Mouse (Mus musculus): Measurements from ENCODE around the gene Ssbp3. TPM values are rescaled to one million over a fixed set of nuclear protein-coding genes. Genes with fewer than 3 reads are reported as not detected.

Ssbp3 gene
- total RNA-seq, 2 experiments from 2014 or later: 89.5 to 106 TPM

DNA sequence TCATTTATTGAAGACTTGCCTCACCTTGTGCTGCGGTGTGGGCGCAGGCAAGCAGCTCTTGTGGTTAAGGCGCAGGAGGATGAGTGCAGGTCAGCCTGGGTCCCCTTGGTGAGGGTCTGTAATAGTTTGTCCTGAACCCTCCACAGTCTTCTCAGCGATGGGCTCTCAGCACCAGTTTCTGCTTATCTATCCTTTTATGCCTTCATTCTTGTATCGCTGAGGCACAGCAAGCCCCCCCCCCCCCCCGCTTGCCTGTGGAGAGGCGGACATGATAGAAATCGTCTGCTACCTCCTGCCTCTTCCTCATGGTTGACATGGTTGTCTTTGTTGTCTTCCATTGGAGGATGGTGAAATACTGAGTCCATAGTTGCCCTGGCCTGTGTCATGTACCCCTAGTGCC lies 96.9 kb downstream of the Ssbp3 start:
- DNase-seq (ENCODE audit: low spot score in 2 of 2): no peak

DNA sequence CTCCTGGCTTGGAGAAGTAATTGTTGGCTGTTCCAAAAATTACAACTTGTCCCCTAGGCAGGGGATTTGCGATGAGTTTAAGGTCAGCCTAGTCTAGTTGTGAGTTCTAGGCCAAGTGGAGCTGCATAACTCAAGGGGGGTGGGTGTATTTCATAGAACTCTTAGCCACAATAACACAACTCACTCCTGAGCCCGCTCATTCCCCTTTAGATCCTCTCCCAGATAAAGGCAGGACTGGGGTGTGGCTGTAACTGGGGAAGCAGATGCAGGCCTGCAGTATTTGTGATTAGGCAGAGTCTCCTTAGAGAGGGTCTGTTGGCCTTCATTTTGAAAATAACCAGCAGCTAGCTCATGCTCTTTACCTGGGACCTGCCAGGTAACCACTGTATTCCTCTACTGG lies 97.7 kb downstream of the Ssbp3 start:
- no peak for DNase-seq (ENCODE audit: low spot score in 2 of 2)

- no peak for DNase-seq (ENCODE audit: low spot score in 2 of 2)
These were observed 99.0 kb downstream of the Ssbp3 start for GRCm38 (mm10) chr4:107009548-107009947.

- DNase-seq (ENCODE audit: low spot score in 2 of 2): no peak
These were observed 101.0 kb downstream of the Ssbp3 start for GRCm38 (mm10) chr4:107011325-107012004.

DNA sequence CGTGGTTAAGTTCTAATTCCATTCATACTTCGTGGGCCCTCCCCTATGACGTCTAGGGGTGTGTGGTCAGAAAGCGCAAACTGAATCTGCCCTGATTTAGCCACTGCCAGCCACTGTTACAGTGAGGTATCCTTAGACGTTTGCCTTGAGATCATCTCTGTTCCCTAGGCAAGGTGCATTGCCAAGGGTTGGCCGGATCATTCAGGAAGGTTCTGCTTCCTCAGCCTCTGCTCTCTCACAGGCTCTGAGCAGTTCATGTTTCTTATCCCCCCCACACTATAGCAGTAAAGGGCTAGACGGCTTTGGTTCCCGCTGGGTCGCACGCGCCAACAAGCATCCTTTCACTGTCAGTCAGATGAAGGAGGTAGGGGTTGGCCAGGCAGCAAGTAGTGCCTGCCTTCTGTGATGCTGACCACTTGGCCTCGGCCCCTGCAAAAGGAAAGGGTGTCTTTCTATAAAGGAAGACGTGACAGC lies 101.5 kb downstream of the Ssbp3 start:
- no peak for DNase-seq (ENCODE audit: low spot score in 2 of 2)

- no peak for DNase-seq (ENCODE audit: low spot score in 2 of 2)
These were observed 102.1 kb downstream of the Ssbp3 start for GRCm38 (mm10) chr4:107012574-107012973.

DNA sequence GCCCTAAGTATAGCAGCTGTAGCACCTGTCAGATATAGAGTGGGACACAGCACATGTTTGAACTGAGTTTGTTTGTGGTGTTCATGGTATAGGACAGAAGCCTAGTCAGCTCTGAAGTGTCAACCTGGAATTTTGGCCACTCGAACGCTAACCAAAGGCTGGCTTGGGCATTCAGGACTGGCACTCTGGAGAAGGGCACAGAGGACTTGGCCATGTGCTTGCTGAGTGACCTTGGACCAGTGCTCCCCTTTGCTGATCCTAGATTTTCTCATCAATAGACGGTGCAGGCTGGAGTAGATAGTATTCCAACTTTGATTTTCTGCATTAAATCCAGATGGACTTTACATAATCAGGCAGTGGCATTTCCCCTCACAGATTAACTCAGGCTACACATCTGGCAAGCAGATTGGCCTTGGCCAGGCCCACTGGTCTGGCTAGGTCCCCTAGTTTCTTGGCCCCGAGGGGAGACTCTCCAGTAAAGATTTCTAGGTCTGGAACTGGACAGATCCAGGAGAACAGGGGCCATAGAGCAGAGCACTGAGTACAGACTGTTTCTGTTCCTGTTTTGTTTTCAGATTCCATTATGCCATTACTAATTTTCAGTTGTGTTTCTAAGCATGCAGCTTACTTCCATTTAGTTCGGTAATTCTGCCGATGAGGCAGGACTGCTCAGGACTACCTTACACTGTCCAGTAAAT lies 102.8 kb downstream of the Ssbp3 start:
- no peak for DNase-seq (ENCODE audit: low spot score in 2 of 2)

GRCm38 (mm10) chr4:107013817-107014260 lies 103.3 kb downstream of the Ssbp3 start:
- DNase-seq (ENCODE audit: low spot score in 2 of 2): no peak

- DNase-seq (ENCODE audit: low spot score in 2 of 2): no peak
These were observed 105.5 kb downstream of the Ssbp3 start for GRCm38 (mm10) chr4:107015971-107016511.

- no peak for DNase-seq (ENCODE audit: low spot score in 2 of 2)
These were observed 106.8 kb downstream of the Ssbp3 start for GRCm38 (mm10) chr4:107017257-107017656.

DNA sequence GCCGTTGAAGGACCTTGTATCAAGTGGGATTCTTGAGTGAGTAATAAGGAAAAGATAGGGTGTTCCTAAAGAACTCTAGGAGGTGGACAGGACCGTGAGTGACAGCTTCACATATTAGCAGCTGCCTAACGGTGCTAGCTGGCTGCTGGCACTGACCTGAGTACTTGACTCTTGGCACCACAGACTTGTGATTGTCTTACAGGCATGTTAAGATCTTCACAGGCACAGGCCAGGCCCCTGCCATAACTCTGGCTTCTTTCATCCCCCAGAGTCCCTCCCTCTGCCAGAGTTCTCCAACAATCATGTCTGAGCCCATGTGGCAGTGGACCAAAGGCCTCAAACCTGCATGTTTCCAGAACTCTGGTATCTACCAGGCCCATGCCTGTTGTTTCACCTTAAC lies 108.0 kb downstream of the Ssbp3 start:
- no peak for DNase-seq (ENCODE audit: low spot score in 2 of 2)

DNA sequence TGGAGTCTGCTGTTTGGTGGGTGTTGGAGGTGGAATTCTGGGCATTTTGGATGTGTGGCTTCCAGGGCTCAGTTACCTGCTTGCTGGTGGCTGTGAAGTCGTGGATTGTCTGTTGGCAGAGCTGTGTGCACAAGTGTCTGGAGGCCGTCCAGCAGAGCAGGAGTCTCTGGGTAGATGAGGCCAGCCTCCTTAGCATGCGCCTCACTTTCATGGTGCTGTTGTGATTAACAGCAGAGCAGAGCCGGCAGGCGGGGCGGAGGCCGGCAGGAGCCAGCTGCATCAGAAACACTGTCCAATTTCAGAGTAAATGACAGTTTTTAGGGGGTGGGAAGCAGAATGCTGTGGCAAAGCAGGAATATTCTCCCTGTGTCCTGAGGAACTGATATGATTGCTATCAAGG lies 108.5 kb downstream of the Ssbp3 start:
- peak; percentile 53 to 56 for DNase-seq (ENCODE audit: low spot score in 2 of 2)

- no peak for DNase-seq (ENCODE audit: low spot score in 2 of 2)
These were observed 109.9 kb downstream of the Ssbp3 start for GRCm38 (mm10) chr4:107020287-107021000.

GRCm38 (mm10) chr4:107021464-107021863 lies 111.0 kb downstream of the Ssbp3 start:
- DNase-seq (ENCODE audit: low spot score in 2 of 2): no peak

DNA sequence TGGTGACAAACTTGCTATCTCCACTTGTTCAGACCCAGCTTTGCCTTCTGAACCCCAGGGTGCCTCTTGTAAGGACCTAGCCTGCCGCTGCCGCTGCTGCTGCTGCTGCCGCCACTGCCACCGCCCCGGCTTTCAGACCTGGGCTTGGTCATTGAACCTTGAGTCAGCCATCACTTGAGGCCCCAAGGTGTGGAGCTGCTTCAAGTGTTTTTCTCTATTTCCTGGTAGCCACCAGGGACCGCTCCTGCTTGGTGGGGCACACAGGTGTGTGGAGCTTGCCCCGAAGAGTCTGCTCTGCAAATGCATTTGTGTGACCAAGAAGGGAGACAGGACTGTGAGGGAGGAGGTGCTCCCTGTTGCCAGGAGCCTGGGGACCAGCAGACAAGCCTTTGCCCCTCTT lies 114.4 kb downstream of the Ssbp3 start:
- DNase-seq (ENCODE audit: low spot score in 2 of 2): no peak

- no peak for DNase-seq (ENCODE audit: low spot score in 2 of 2)
These were observed 114.9 kb downstream of the Ssbp3 start for GRCm38 (mm10) chr4:107025369-107025768.

DNA sequence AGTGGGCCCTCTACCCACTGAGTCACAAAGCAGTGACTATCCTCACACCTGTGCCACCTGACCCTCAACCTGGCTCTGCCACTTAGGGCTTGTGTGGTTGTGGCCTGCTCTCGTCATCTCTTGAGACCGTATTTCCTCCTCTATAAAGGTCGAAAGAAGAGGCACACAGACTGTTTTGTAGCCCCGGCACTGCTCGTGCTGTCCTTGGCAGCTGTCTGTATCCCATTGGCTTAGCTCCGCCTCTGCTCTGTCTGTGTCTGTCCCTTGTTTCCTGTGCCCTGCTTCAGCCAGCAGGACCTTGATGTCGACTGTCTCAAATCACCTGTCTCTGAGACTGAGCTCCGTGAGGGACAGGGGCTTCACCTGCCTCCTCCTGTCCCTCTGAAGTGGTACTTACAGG lies 116.0 kb downstream of the Ssbp3 start:
- DNase-seq (ENCODE audit: low spot score in 2 of 2): no peak

DNA sequence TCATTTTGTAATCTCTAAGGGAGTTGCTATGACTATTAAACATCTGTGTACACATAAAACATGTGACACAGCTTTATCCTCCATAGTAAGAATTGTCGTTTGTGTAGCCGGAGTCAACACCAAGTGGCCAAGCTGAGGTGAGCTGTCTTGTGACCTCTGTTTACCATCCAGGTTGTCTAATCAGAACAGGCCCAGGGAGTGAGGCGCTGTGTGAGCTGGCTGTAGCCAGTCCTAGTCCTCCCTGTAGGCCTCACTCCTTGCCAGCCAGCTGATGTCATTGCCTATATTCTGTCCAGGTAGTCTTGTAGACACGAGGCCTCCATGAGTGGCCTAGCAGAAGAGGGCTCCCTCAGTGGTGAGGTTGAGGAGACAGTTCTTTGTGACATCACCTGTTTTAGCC lies 125.2 kb downstream of the Ssbp3 start:
- no peak for DNase-seq (ENCODE audit: low spot score in 2 of 2)

DNA sequence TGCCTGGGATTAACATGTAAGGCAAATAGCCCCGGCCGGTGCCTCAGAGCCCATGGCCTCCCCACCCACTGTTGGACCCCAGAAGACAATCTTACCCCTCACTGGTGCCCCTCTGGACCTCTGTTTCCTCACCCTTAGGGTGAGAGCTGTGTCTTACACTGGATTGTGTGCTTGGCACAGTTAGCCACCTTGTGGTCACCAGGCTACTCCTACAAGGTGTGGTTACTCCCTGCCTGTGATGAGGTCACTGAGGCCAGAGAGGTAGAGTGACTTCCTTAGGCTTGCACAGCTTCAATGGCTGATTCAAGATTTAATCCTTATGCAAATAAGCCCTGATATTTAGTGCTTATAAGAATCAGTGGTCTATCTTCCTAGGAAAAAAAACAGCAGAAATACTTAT lies 126.5 kb downstream of the Ssbp3 start:
- DNase-seq (ENCODE audit: low spot score in 2 of 2): no peak

GRCm38 (mm10) chr4:107038303-107038702 lies 127.8 kb downstream of the Ssbp3 start:
- DNase-seq (ENCODE audit: low spot score in 2 of 2): no peak

- no peak for DNase-seq (ENCODE audit: low spot score in 2 of 2)
These were observed 128.8 kb downstream of the Ssbp3 start for GRCm38 (mm10) chr4:107039270-107039669.

DNA sequence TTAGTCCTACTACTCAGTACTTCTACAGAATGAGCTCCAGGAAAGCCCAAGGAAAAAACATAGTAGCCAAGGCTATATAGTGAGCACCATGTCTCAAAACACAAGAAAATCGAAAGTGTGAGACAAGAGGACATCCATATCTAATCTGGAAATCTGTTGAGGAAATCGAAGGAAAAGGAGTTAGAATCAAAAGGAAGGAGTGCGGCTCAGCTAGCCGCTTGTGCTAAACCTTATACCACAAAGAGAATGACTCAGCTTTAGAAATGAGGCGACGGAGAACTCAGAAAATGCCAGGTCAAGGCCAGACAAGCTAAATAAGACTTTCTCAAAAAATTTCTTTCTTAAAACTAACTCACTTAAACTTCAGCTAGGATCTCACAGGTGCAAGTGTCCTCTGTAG lies 131.8 kb downstream of the Ssbp3 start:
- no peak for DNase-seq (ENCODE audit: low spot score in 2 of 2)

Data from layer of hippocampus, postnatal 10 days (tissue).